Mouse (Mus musculus) heart, embryonic 12.5 days (tissue): ENCODE measurements at regions not wholly inside any gene's neighbourhood (a gene's known extent, or its start where the extent isn't known, plus 50 kb on each side); places are given as distances from the start of the nearest gene placed in this dataset. TPM values are rescaled to one million over a fixed set of nuclear protein-coding genes. Genes with fewer than 3 reads are reported as not detected.

Source experiments
- ATAC-seq: fragments of 200-750 bp; cut with Nextera tagmentation; 2 replicates; pipeline ENCODE4 v1.8.0; 2017; ENCODE audit warnings: moderate TSS enrichment, moderate library complexity; ENCODE audit not compliant: insufficient number of reproducible peaks, low FRiP score
- H3K27ac ChIP-seq: fragments of 300-500 bp; sonication (generic); 2 replicates; pipeline ENCODE4 v1.5.1; 2016; ENCODE audit warnings: mild to moderate bottlenecking, moderate library complexity; ENCODE audit not compliant: poor library complexity, severe bottlenecking
- H3K27me3 ChIP-seq: fragments of 300-500 bp; sonication (generic); replicated peaks from 2 replicates; pipeline ENCODE4 v1.6.1; 2016; ENCODE audit warnings: mild to moderate bottlenecking, moderate library complexity
- H3K36me3 ChIP-seq: fragments of 300-500 bp; sonication (generic); 2 replicates; pipeline ENCODE4 v1.6.1; 2016; ENCODE audit warnings: mild to moderate bottlenecking, moderate library complexity
- H3K4me1 ChIP-seq: fragments of 300-500 bp; sonication (generic); replicated peaks from 2 replicates; pipeline ENCODE4 v1.6.1; 2016; ENCODE audit warnings: mild to moderate bottlenecking
- H3K4me2 ChIP-seq: fragments of 300-500 bp; sonication (generic); 2 replicates; pipeline ENCODE4 v1.6.1; 2016; ENCODE audit warnings: mild to moderate bottlenecking, moderate library complexity
- H3K4me3 ChIP-seq: fragments of 300-500 bp; sonication (generic); 2 replicates; pipeline ENCODE4 v1.5.1; 2016; ENCODE audit warnings: mild to moderate bottlenecking
- H3K9ac ChIP-seq: fragments of 300-500 bp; sonication (generic); 2 replicates; pipeline ENCODE4 v1.6.1; 2016; ENCODE audit warnings: mild to moderate bottlenecking, moderate library complexity
- H3K9me3 ChIP-seq: fragments of 300-500 bp; sonication (generic); replicated peaks from 2 replicates; pipeline ENCODE4 v1.6.1; 2016; ENCODE audit warnings: mild to moderate bottlenecking, moderate library complexity
- WGBS: fragments of 180-500 bp; shearing (Covaris S2); methylation state at CpG from one replicate; pipeline ENCODE4 v1.1.7; 2016; 5-methylcytosine and 5-hydroxymethylcytosine counted together
- microRNA counts: library from miRNA; unstranded; fragments of <30 nt; microRNA quantifications from one replicate; lab custom pipeline; 2017
- microRNA-seq: library from miRNA; unstranded; fragments of <30 nt; microRNA quantifications from one replicate; pipeline ENCODE4, GENCODE M21; 2017

- H3K27ac ChIP-seq: no peak overlapping the region
- H3K36me3 ChIP-seq: no peaks in the 10 kb centered on the region
- H3K9me3 ChIP-seq: no peaks in the 10 kb centered on the region
- H3K27me3 ChIP-seq: no peaks in the 10 kb centered on the region
- no peak for ATAC-seq
- 88% methylated on average over 7 of the region's 7 CpGs for WGBS
- no peak overlapping the region for H3K9ac ChIP-seq
- no peaks in the 10 kb centered on the region for H3K4me1 ChIP-seq
- H3K4me2 ChIP-seq: no peak overlapping the region
- no peak overlapping the region for H3K4me3 ChIP-seq
These were observed 70.8 kb upstream of the Fam216b start for GRCm38 (mm10) chr14:78159567-78159966.

GRCm38 (mm10) chr14:78157660-78158059 lies 68.9 kb upstream of the Fam216b start:
- H3K36me3 ChIP-seq: no peaks in the 10 kb centered on the region
- WGBS: 63% methylated on average over 2 of the region's 2 CpGs
- H3K9me3 ChIP-seq: no peaks in the 10 kb centered on the region
- no peak overlapping the region for H3K4me3 ChIP-seq
- no peak for ATAC-seq
- no peaks in the 10 kb centered on the region for H3K27me3 ChIP-seq
- no peak overlapping the region for H3K4me2 ChIP-seq
- H3K4me1 ChIP-seq: no peaks in the 10 kb centered on the region
- H3K27ac ChIP-seq: no peak overlapping the region
- no peak overlapping the region for H3K9ac ChIP-seq

GRCm38 (mm10) chr14:78148851-78149250 lies 60.0 kb upstream of the Fam216b start:
- Histone ChIP-seq H3K4me1 (peaks cover 10% of the 10 kb centered on the region), H3K9ac (no peak overlapping the region), H3K36me3 (no peaks in the 10 kb centered on the region), H3K4me2 (no peak overlapping the region), H3K27me3 (no peaks in the 10 kb centered on the region), H3K4me3 (no peak overlapping the region), H3K27ac (no peak overlapping the region), H3K9me3 (peaks cover 5% of the 10 kb centered on the region; the same call in 1 of the 2 replicates)
- no peak for ATAC-seq
- 92% methylated on average over 1 of the region's 1 CpGs for WGBS

GRCm38 (mm10) chr14:78143751-78144150 lies 54.9 kb upstream of the Fam216b start:
- Histone ChIP-seq H3K4me3 (no peak overlapping the region), H3K4me2 (no peak overlapping the region), H3K36me3 (no peaks in the 10 kb centered on the region), H3K9me3 (peaks cover 10% of the 10 kb centered on the region; the same call in 1 of the 2 replicates), H3K4me1 (peaks cover 12% of the 10 kb centered on the region), H3K27ac (no peak overlapping the region), H3K27me3 (no peaks in the 10 kb centered on the region), H3K9ac (no peak overlapping the region)
- WGBS: 31% methylated on average over 4 of the region's 4 CpGs
- ATAC-seq: no peak

MicroRNAs in the stretch of these regions (microRNA counts, 519-probe panel; counts per million panel counts)
- not detected for microRNA mmu-miR-1971 (lab: Ali Mortazavi, UCI)

Small RNA genes in the stretch of these regions (microRNA-seq; reads per million reads assigned to microRNA genes)
- not detected for gene Mir1971
